Mouse (Mus musculus) neural tube, embryonic 14.5 days (tissue): ENCODE results near the gene Lgi4. TPM values are rescaled to one million over a fixed set of nuclear protein-coding genes. Genes with fewer than 3 reads are reported as not detected.
A peak's percentile ranks its signal among the peaks of the same experiment; 100 is the strongest.

Experiments used
- ATAC-seq: fragments of 200-750 bp; cut with Nextera tagmentation; 2 replicates; pipeline ENCODE4 v1.8.0; 2017; ENCODE audit warnings: low read depth, mild to moderate bottlenecking, moderate TSS enrichment, moderate library complexity
- H3K27ac ChIP-seq: fragments of 300-500 bp; sonication (generic); 2 replicates; pipeline ENCODE4 v1.5.1; 2014; ENCODE audit warnings: low read depth, mild to moderate bottlenecking, control low read depth, low read length, moderate library complexity, mixed read lengths
- H3K27me3 ChIP-seq: fragments of 300-500 bp; sonication (generic); 2 replicates; pipeline ENCODE4 v1.6.1; 2014; ENCODE audit warnings: low read length; ENCODE audit not compliant: control insufficient read depth, insufficient read depth
- H3K36me3 ChIP-seq: fragments of 300-500 bp; sonication (generic); 2 replicates; pipeline ENCODE4 v1.6.1; 2014; ENCODE audit warnings: low read length, mixed read lengths; ENCODE audit not compliant: control insufficient read depth, insufficient read depth
- H3K4me1 ChIP-seq: fragments of 300-500 bp; sonication (generic); 2 replicates; pipeline ENCODE4 v1.6.1; 2014; ENCODE audit warnings: low read length; ENCODE audit not compliant: control insufficient read depth, insufficient read depth
- H3K4me2 ChIP-seq: fragments of 300-500 bp; sonication (generic); 2 replicates; pipeline ENCODE4 v1.6.1; 2014; ENCODE audit warnings: mild to moderate bottlenecking, low read depth, low read length, control low read depth
- H3K4me3 ChIP-seq: fragments of 300-500 bp; sonication (generic); 2 replicates; pipeline ENCODE4 v1.5.1; 2014; ENCODE audit warnings: low read depth, low read length, control low read depth, mixed read lengths
- H3K9ac ChIP-seq: fragments of 300-500 bp; sonication (generic); replicated peaks from 2 replicates; pipeline ENCODE4 v1.6.1; 2014; ENCODE audit warnings: low read depth, mild to moderate bottlenecking, control low read depth, low read length, mixed read lengths
- H3K9me3 ChIP-seq: fragments of 300-500 bp; sonication (generic); 2 replicates; pipeline ENCODE4 v1.6.1; 2016; ENCODE audit warnings: low read length; ENCODE audit not compliant: control insufficient read depth
- WGBS: fragments of 180-500 bp; shearing (Covaris S2); extraction: QIAGEN DNeasy Blood & Tissue Kit; methylation state at CpG from one replicate; pipeline ENCODE4 v1.1.7; 2014; 5-methylcytosine and 5-hydroxymethylcytosine counted together
- polyA plus RNA-seq: library from polyadenylated mRNA; unstranded; fragments of >200 nt; fragmentation: Nextera tagmentation; extraction: Ambion mirVana; gene quantifications from 2 replicates; pipeline ENCODE4 v1.2.1, GENCODE M21; 2014

The Lgi4 gene
- polyA plus RNA-seq, 1 experiment from 2014 or later: not detected

- H3K4me2 ChIP-seq: peak overlapping the region; percentile 67
- no peak overlapping the region for H3K27ac ChIP-seq
- peak; percentile 45 for ATAC-seq
- H3K9me3 ChIP-seq: no peaks in the 10 kb centered on the region
- peaks cover 26% of the 10 kb centered on the region for H3K27me3 ChIP-seq
- 2% methylated on average over 14 of the region's 15 CpGs for WGBS
- peaks cover 19% of the 10 kb centered on the region; the same call in 1 of the 2 replicates for H3K4me1 ChIP-seq
- H3K9ac ChIP-seq: peak overlapping the region; percentile 58
- no peaks in the 10 kb centered on the region for H3K36me3 ChIP-seq
- peak overlapping the region; percentile 36 for H3K4me3 ChIP-seq
Observed at GRCm38 (mm10) chr7:31049846-31050281, 9.3 kb upstream of the Lgi4 start.

GRCm38 (mm10) chr7:31050487-31050886 lies 8.7 kb upstream of the Lgi4 start:
- Histone ChIP-seq H3K4me1 (peaks cover 19% of the 10 kb centered on the region; the same call in 1 of the 2 replicates), H3K27ac (no peak overlapping the region), H3K9ac (peak overlapping the region; percentile 58), H3K27me3 (peaks cover 27% of the 10 kb centered on the region), H3K36me3 (no peaks in the 10 kb centered on the region), H3K4me2 (peak overlapping the region; percentile 67), H3K9me3 (no peaks in the 10 kb centered on the region), H3K4me3 (peak overlapping the region; percentile 36)
- 4% methylated on average over 6 of the region's 6 CpGs for WGBS
- no peak; the same call in 1 of the 2 replicates for ATAC-seq

- Histone ChIP-seq H3K36me3 (no peaks in the 10 kb centered on the region), H3K4me3 (peak overlapping the region; percentile 36), H3K9me3 (no peaks in the 10 kb centered on the region), H3K27me3 (peaks cover 27% of the 10 kb centered on the region), H3K9ac (peak overlapping the region; percentile 58), H3K4me1 (peaks cover 19% of the 10 kb centered on the region; the same call in 1 of the 2 replicates), H3K27ac (0 out of 2 replicates have a peak overlapping the region, but pooled peaks have one; percentile 29), H3K4me2 (peak overlapping the region; percentile 67)
- peak; percentile 29; the same call in 1 of the 2 replicates for ATAC-seq
- 2% methylated on average over 9 of the region's 9 CpGs for WGBS
Observed at GRCm38 (mm10) chr7:31050921-31051320, 8.2 kb upstream of the Lgi4 start.

- no peaks in the 10 kb centered on the region for H3K9me3 ChIP-seq
- peak within 1 kb of the TSS; percentile 36 for H3K4me3 ChIP-seq
- 0 out of 2 replicates have a peak within 1 kb of the TSS, but pooled peaks have one; percentile 29 for H3K27ac ChIP-seq
- peak within 1 kb of the TSS; percentile 58 for H3K9ac ChIP-seq
- H3K36me3 ChIP-seq: no peaks in the 10 kb centered on the region
- ATAC-seq: peak; percentile 45; the same call in 1 of the 2 replicates
- peaks cover 27% of the 10 kb centered on the region for H3K27me3 ChIP-seq
- H3K4me1 ChIP-seq: peaks cover 19% of the 10 kb centered on the region; the same call in 1 of the 2 replicates
- WGBS: under 1% methylated on average over 25 of the region's 28 CpGs
- peak within 1 kb of the TSS; percentile 67 for H3K4me2 ChIP-seq
Observed at GRCm38 (mm10) chr7:31051321-31052021, 7.7 kb upstream of the Lgi4 start, which contains the start of gene Fxyd7. Gene Fxyd7, minus strand, starts transcription at chr7:31051467.

- Histone ChIP-seq H3K4me2 (peak overlapping the region; percentile 31), H3K27me3 (peaks cover 27% of the 10 kb centered on the region), H3K27ac (no peak overlapping the region), H3K9ac (no peak overlapping the region), H3K4me1 (peaks cover 19% of the 10 kb centered on the region; the same call in 1 of the 2 replicates), H3K36me3 (no peaks in the 10 kb centered on the region), H3K9me3 (no peaks in the 10 kb centered on the region), H3K4me3 (peak overlapping the region; percentile 16)
- ATAC-seq: no peak
- whole genome bisulfite sequencing: 4% methylated on average over 22 of the region's 22 CpGs
Observed at GRCm38 (mm10) chr7:31052251-31052635, 6.9 kb upstream of the Lgi4 start.

- Histone ChIP-seq H3K27ac (no peak overlapping the region), H3K9me3 (no peaks in the 10 kb centered on the region), H3K36me3 (no peaks in the 10 kb centered on the region), H3K27me3 (peaks cover 27% of the 10 kb centered on the region), H3K9ac (no peak overlapping the region), H3K4me3 (peak overlapping the region; percentile 16), H3K4me1 (peaks cover 19% of the 10 kb centered on the region; the same call in 1 of the 2 replicates), H3K4me2 (peak overlapping the region; percentile 31)
- peak; percentile 12; the same call in 1 of the 2 replicates for ATAC-seq
- WGBS: under 1% methylated on average over 34 of the region's 34 CpGs
Observed at GRCm38 (mm10) chr7:31052636-31053434, 6.3 kb upstream of the Lgi4 start.

GRCm38 (mm10) chr7:31053882-31054447 lies 5.2 kb upstream of the Lgi4 start:
- Histone ChIP-seq H3K9ac (no peak overlapping the region), H3K27ac (no peak overlapping the region), H3K36me3 (no peaks in the 10 kb centered on the region), H3K27me3 (peaks cover 27% of the 10 kb centered on the region), H3K4me3 (no peak overlapping the region), H3K9me3 (no peaks in the 10 kb centered on the region), H3K4me2 (no peak overlapping the region), H3K4me1 (peaks cover 19% of the 10 kb centered on the region; the same call in 1 of the 2 replicates)
- no peak for ATAC-seq
- WGBS: 38% methylated on average over 10 of the region's 10 CpGs

GRCm38 (mm10) chr7:31054661-31055320 lies 4.4 kb upstream of the Lgi4 start:
- ATAC-seq: no peak
- Histone ChIP-seq H3K36me3 (no peaks in the 10 kb centered on the region), H3K27ac (no peak overlapping the region), H3K4me1 (peaks cover 11% of the 10 kb centered on the region; the same call in 1 of the 2 replicates), H3K4me3 (no peak overlapping the region), H3K9ac (no peak overlapping the region), H3K9me3 (no peaks in the 10 kb centered on the region), H3K4me2 (0 out of 2 replicates have a peak overlapping the region, but pooled peaks have one; percentile 8), H3K27me3 (peaks cover 25% of the 10 kb centered on the region)
- WGBS: 53% methylated on average over 11 of the region's 11 CpGs
